9 mouse cellular contexts compared by ENCODE assay signal in genomic region chr11:113787009-113787408, GRCm38 (mm10). TPM values are rescaled to one million over a fixed set of nuclear protein-coding genes. Genes with fewer than 3 reads are reported as not detected.
DNase-seq lines count a peak whose midpoint lies in the region; ATAC-seq and TF ChIP-seq lines count a peak whose summit lies in the region.
"Had no signal": no experiment of that assay in that cellular context is flagged by ENCODE, and none has a peak within 500 bp of the region (broad histone marks: within the 10 kb centered on the region; RNA-seq: fewer than 3 reads in every experiment).

No protein-coding gene starts in this region.

- H3K9ac ChIP-seq in neural tube, embryonic 11.5 days (ENCODE audit: low read length): no peak overlapping the region
- H3K9ac ChIP-seq in forebrain, embryonic 13.5 days: no peak overlapping the region
- no peak overlapping the region for H3K9ac ChIP-seq in limb, embryonic 14.5 days (ENCODE audit: low read depth, low read length, severe bottlenecking)

- no peak for DNase-seq in neural tube, embryonic 11.5 days (ENCODE audit: low spot score)
- no peak for DNase-seq in neural tube, embryonic 10.5 days (ENCODE audit: extremely low spot score, low spot score)
- no peak for DNase-seq in limb, embryonic 14.5 days (ENCODE audit: low spot score)
- DNase-seq in ovary, postnatal 36 days (ENCODE audit: low spot score): no peak
- no peak for DNase-seq in left cerebral cortex, adult 8-10 months (ENCODE audit: low spot score in 2 of 2)
- DNase-seq in adrenal gland, postnatal 36 days: no peak
- DNase-seq: heart, postnatal 14 days had no signal

- no peaks in the 10 kb centered on the region for H3K9me3 ChIP-seq in neural tube, embryonic 11.5 days (ENCODE audit: control insufficient read depth, low read length)
- no peaks in the 10 kb centered on the region for H3K9me3 ChIP-seq in forebrain, embryonic 13.5 days (replicated peaks)
- no peaks in the 10 kb centered on the region for H3K9me3 ChIP-seq in limb, embryonic 14.5 days (ENCODE audit: control insufficient read depth, low read length)

- H3K36me3 ChIP-seq in neural tube, embryonic 11.5 days (ENCODE audit: control insufficient read depth, insufficient read depth, low read length): no peaks in the 10 kb centered on the region
- no peaks in the 10 kb centered on the region for H3K36me3 ChIP-seq in forebrain, embryonic 13.5 days (ENCODE audit: poor library complexity, severe bottlenecking)
- H3K36me3 ChIP-seq in limb, embryonic 14.5 days (ENCODE audit: control insufficient read depth, insufficient read depth, low read length): no peaks in the 10 kb centered on the region

- peaks cover 47% of the 10 kb centered on the region for H3K4me1 ChIP-seq in neural tube, embryonic 11.5 days (ENCODE audit: control insufficient read depth, insufficient read depth, low read length)
- peaks cover 63% of the 10 kb centered on the region for H3K4me1 ChIP-seq in forebrain, embryonic 13.5 days
- H3K4me1 ChIP-seq in limb, embryonic 14.5 days (ENCODE audit: control insufficient read depth, insufficient read depth, low read length): peaks cover 32% of the 10 kb centered on the region

- no peaks in the 10 kb centered on the region for H3K27me3 ChIP-seq in neural tube, embryonic 11.5 days (ENCODE audit: control insufficient read depth, insufficient read depth, low read length)
- H3K27me3 ChIP-seq in forebrain, embryonic 13.5 days: no peaks in the 10 kb centered on the region
- no peaks in the 10 kb centered on the region for H3K27me3 ChIP-seq in limb, embryonic 14.5 days (ENCODE audit: control insufficient read depth, insufficient read depth, low read length)

- H3K27ac ChIP-seq in neural tube, embryonic 11.5 days (ENCODE audit: low read depth, low read length): peak overlapping the region; percentile 99
- H3K27ac ChIP-seq in forebrain, embryonic 13.5 days: peak overlapping the region; percentile 98
- 0 out of 2 replicates have a peak overlapping the region, but pooled peaks have one; percentile 91 for H3K27ac ChIP-seq in limb, embryonic 14.5 days (replicated peaks; ENCODE audit: low read depth, low read length)

- WGBS in neural tube, embryonic 11.5 days: 87% methylated on average over 11 of the region's 11 CpGs
- WGBS in forebrain, embryonic 13.5 days: 78% methylated on average over 11 of the region's 11 CpGs
- WGBS in limb, embryonic 14.5 days: 78% methylated on average over 11 of the region's 11 CpGs

- TF ChIP-seq POLR2A in limb, embryonic 14.5 days (IDR thresholded peaks at IDR 0.05; ENCODE audit: borderline replicate concordance, extremely low read depth, insufficient read depth, insufficient read length): no peak

- ATAC-seq in neural tube, embryonic 11.5 days (ENCODE audit: insufficient read depth, low FRiP score, low TSS enrichment): no peak
- ATAC-seq in forebrain, embryonic 13.5 days: no peak
- no peak for ATAC-seq in limb, embryonic 14.5 days (ENCODE audit: low FRiP score, low read depth)
- peak; percentile 11; the same call in 1 of the 2 replicates for ATAC-seq in neutrophil, adult 5-6 weeks (ENCODE audit: extremely low read depth, insufficient number of reproducible peaks, low FRiP score, poor library complexity, severe bottlenecking)

- peak overlapping the region; percentile 65 for H3K4me2 ChIP-seq in neural tube, embryonic 11.5 days (ENCODE audit: low read depth)
- H3K4me2 ChIP-seq in forebrain, embryonic 13.5 days: peak overlapping the region; percentile 58
- no peak overlapping the region for H3K4me2 ChIP-seq in limb, embryonic 14.5 days (replicated peaks; ENCODE audit: low read depth, low read length, severe bottlenecking)

- H3K4me3 ChIP-seq in neural tube, embryonic 11.5 days (ENCODE audit: low read depth, low read length): 0 out of 2 replicates have a peak overlapping the region, but pooled peaks have one; percentile 31
- H3K4me3 ChIP-seq in forebrain, embryonic 13.5 days: no peak overlapping the region
- no peak overlapping the region for H3K4me3 ChIP-seq in limb, embryonic 14.5 days (replicated peaks; ENCODE audit: low read length)

RNA-seq across cellular contexts. Expression of gene Cdc42ep4, which starts 35.3 kb away (rescaled TPM):
- 73.3 and 78.2 TPM in 2 replicates for polyA plus RNA-seq in neural tube, embryonic 11.5 days (2014; fragmentation: Nextera tagmentation; extraction: Ambion mirVana)
- polyA plus RNA-seq in forebrain, embryonic 13.5 days (2015; fragmentation: Nextera tagmentation; extraction: Ambion mirVana): 89.8 and 98.0 TPM in 2 replicates
- 47.3 and 61.4 TPM in 2 replicates for polyA plus RNA-seq in limb, embryonic 14.5 days (2012; rRNA removed)
- polyA plus RNA-seq in limb, embryonic 14.5 days (2014; fragmentation: Nextera tagmentation; extraction: Ambion mirVana): 49.6 and 57.3 TPM in 2 replicates
- 14.5 and 17.9 TPM in 2 replicates for total RNA-seq in neutrophil, adult 5-6 weeks (2017)
- total RNA-seq in left cerebral cortex, adult 8-10 months (2022): 10 to 100 TPM; 30.5 to 32.6 (median 31.8) TPM
- total RNA-seq in adrenal gland, postnatal 36 days (2021): 100 to 1,000 TPM; 128 to 136 TPM
